Mouse (Mus musculus) midbrain, embryonic 12.5 days (tissue): Measurements from ENCODE around the gene Klhl21. TPM values are rescaled to one million over a fixed set of nuclear protein-coding genes. Genes with fewer than 3 reads are reported as not detected.

Experiments used
- ATAC-seq: fragments of 200-750 bp; cut with Nextera tagmentation; 2 replicates; pipeline ENCODE4 v1.8.0; 2017; ENCODE audit warnings: low read depth, moderate TSS enrichment, moderate library complexity; ENCODE audit not compliant: low FRiP score
- H3K27ac ChIP-seq: fragments of 300-500 bp; sonication (generic); replicated peaks from 2 replicates; pipeline ENCODE4 v1.5.1; 2016; ENCODE audit warnings: mild to moderate bottlenecking
- H3K27me3 ChIP-seq: fragments of 300-500 bp; sonication (generic); 2 replicates; pipeline ENCODE4 v1.6.1; 2016; ENCODE audit warnings: mild to moderate bottlenecking
- H3K36me3 ChIP-seq: fragments of 300-500 bp; sonication (generic); 2 replicates; pipeline ENCODE4 v1.6.1; 2016
- H3K4me1 ChIP-seq: fragments of 300-500 bp; sonication (generic); 2 replicates; pipeline ENCODE4 v1.6.1; 2016
- H3K4me2 ChIP-seq: fragments of 300-500 bp; sonication (generic); replicated peaks from 2 replicates; pipeline ENCODE4 v1.6.1; 2016; ENCODE audit warnings: mild to moderate bottlenecking, moderate library complexity
- H3K4me3 ChIP-seq: fragments of 300-500 bp; sonication (generic); 2 replicates; pipeline ENCODE4 v1.5.1; 2016; ENCODE audit warnings: mild to moderate bottlenecking
- H3K9ac ChIP-seq: fragments of 300-500 bp; sonication (generic); replicated peaks from 2 replicates; pipeline ENCODE4 v1.6.1; 2016; ENCODE audit warnings: mild to moderate bottlenecking, moderate library complexity
- H3K9me3 ChIP-seq: fragments of 300-500 bp; sonication (generic); 2 replicates; pipeline ENCODE4 v1.6.1; 2016; ENCODE audit warnings: mild to moderate bottlenecking
- WGBS: fragments of 180-500 bp; shearing (Covaris S2); methylation state at CpG from one replicate; pipeline ENCODE4 v1.1.7; 2016; 5-methylcytosine and 5-hydroxymethylcytosine counted together
- polyA plus RNA-seq: library from polyadenylated mRNA; unstranded; fragments of >200 nt; fragmentation: Nextera tagmentation; extraction: Ambion mirVana; gene quantifications from 2 replicates; pipeline ENCODE4 v1.2.1, GENCODE M21; 2016

The Klhl21 gene
- polyA plus RNA-seq, 1 experiment from 2014 or later, result 5.4 TPM

DNA sequence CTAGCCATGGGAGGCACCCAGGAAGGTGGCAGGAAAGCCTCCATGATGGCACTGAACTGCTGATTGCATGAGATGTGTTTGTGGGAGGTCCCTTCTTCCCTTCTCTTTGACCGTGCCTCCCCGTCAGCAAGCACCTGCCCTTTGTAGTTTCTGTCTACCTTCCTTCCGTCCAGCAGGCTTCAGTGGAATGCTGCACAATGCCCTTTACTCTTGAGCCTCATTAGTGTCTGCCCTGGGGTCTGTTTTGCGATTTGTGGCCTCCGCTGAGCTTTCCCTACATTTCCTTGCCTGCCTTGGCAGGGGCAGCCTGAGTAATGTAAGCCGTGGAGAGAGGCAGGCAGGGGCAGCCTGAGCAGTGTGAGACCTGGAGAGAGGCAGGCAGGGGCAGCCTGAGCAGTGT is 36.0 kb downstream of the Klhl21 start:
- H3K4me3 ChIP-seq, result no peak overlapping the region
- ATAC-seq, result no peak
- 0 out of 2 replicates have a peak overlapping the region, but pooled peaks have one; percentile 11 for H3K9ac ChIP-seq
- H3K4me1 ChIP-seq, result peaks cover 11% of the 10 kb centered on the region
- no peaks in the 10 kb centered on the region for H3K9me3 ChIP-seq
- no peak overlapping the region for H3K4me2 ChIP-seq
- H3K36me3 ChIP-seq, result peaks cover 82% of the 10 kb centered on the region
- 85% methylated on average over 6 of the region's 6 CpGs for WGBS
- H3K27ac ChIP-seq, result no peak overlapping the region
- H3K27me3 ChIP-seq, result no peaks in the 10 kb centered on the region

- Histone ChIP-seq H3K4me1 (no peaks in the 10 kb centered on the region), H3K9ac (no peak overlapping the region), H3K9me3 (no peaks in the 10 kb centered on the region), H3K4me3 (no peak overlapping the region), H3K27me3 (no peaks in the 10 kb centered on the region), H3K4me2 (no peak overlapping the region), H3K27ac (no peak overlapping the region), H3K36me3 (peaks cover 33% of the 10 kb centered on the region)
- 78% methylated on average over 9 of the region's 9 CpGs for WGBS
- no peak for ATAC-seq
Measured at GRCm38 (mm10) chr4:152062390-152063110, 53.9 kb downstream of the Klhl21 start.

DNA sequence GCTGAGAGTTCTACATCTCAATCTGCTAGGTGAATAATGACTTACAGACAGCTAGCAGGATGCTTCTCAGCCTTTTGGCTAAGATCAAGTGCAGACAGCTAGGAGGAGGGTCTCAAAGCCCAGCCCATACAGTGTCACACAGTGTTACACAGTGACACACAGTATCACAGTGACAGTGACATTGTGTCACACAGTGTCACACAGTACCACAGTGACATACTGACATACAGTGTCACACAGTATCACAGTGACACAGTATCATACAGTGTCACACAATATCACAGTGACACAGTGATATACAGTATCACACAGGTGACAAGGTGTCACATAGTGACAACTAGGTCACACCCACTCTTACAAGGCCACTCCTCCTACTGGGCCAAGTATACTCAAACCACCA is 58.7 kb downstream of the Klhl21 start:
- H3K4me1 ChIP-seq, result peaks cover 1% of the 10 kb centered on the region
- no peak overlapping the region for H3K27ac ChIP-seq
- no peak overlapping the region for H3K4me3 ChIP-seq
- ATAC-seq, result no peak
- no peak overlapping the region for H3K9ac ChIP-seq
- H3K36me3 ChIP-seq, result peaks cover 2% of the 10 kb centered on the region; the same call in 1 of the 2 replicates
- H3K4me2 ChIP-seq, result no peak overlapping the region
- H3K27me3 ChIP-seq, result no peaks in the 10 kb centered on the region
- no peaks in the 10 kb centered on the region for H3K9me3 ChIP-seq

Other genes with a start within 250 kb of the Klhl21 start
- 135 and 152 TPM in 2 replicates for gene Camta1, start 146.9 kb upstream of the Klhl21 start, polyA plus RNA-seq
- 84.4 and 89.8 TPM in 2 replicates for gene Dnajc11, start 75.1 kb upstream of the Klhl21 start, polyA plus RNA-seq
- gene Thap3, start 19.8 kb upstream of the Klhl21 start, polyA plus RNA-seq, result 30.9 and 33.9 TPM in 2 replicates
- gene Phf13, start 12.5 kb upstream of the Klhl21 start, polyA plus RNA-seq, result 25.8 and 28.9 TPM in 2 replicates
- gene Zbtb48, start 18.9 kb downstream of the Klhl21 start, polyA plus RNA-seq, result 20.8 and 23.4 TPM in 2 replicates
- gene Tas1r1, start 29.8 kb downstream of the Klhl21 start, polyA plus RNA-seq, result 0.59 and 1.3 TPM in 2 replicates
- 35.4 and 36.9 TPM in 2 replicates for gene Nol9, start 30.5 kb downstream of the Klhl21 start, polyA plus RNA-seq
- gene Plekhg5, start 63.7 kb downstream of the Klhl21 start, polyA plus RNA-seq, result 9.4 and 9.9 TPM in 2 replicates
- gene Tnfrsf25, start 107.1 kb downstream of the Klhl21 start, polyA plus RNA-seq, result 0.73 and 0.83 TPM in 2 replicates
- gene Espn, start 143.6 kb downstream of the Klhl21 start, polyA plus RNA-seq, result 0.26 TPM in 1 of 2 replicates, not detected in the other
- gene Hes2, start 150.1 kb downstream of the Klhl21 start, polyA plus RNA-seq, result 0.47 and 0.60 TPM in 2 replicates
- 104 and 105 TPM in 2 replicates for gene Acot7, start 169.3 kb downstream of the Klhl21 start, polyA plus RNA-seq